Mouse (Mus musculus) olfactory bulb, adult 2 months (tissue): ENCODE results near the gene H2-DMa. TPM values are rescaled to one million over a fixed set of nuclear protein-coding genes. Genes with fewer than 3 reads are reported as not detected.
A peak's percentile ranks its signal among the peaks of the same experiment; 100 is the strongest.

Source experiments
- H3K27ac ChIP-seq: fragments of 200-500 bp; 2 replicates; pipeline ENCODE4 v1.5.1; 2012; ENCODE audit warnings: low read depth, low read length; ENCODE audit not compliant: insufficient read depth
- H3K4me1 ChIP-seq: fragments of 200-500 bp; 2 replicates; pipeline ENCODE4 v1.6.1; 2012; ENCODE audit warnings: low read length; ENCODE audit not compliant: control insufficient read depth, insufficient read depth
- H3K4me3 ChIP-seq: fragments of 200-500 bp; 2 replicates; pipeline ENCODE4 v1.5.1; 2012; ENCODE audit warnings: mild to moderate bottlenecking, low read depth, low read length, moderate library complexity; ENCODE audit not compliant: insufficient read depth
- CTCF ChIP-seq: fragments of 200-500 bp; IDR thresholded peaks from 2 replicates; pipeline ENCODE4 v1.5.1; 2012; ENCODE audit warnings: low read depth, mild to moderate bottlenecking, low read length, moderate library complexity; ENCODE audit not compliant: insufficient read depth
- POLR2A ChIP-seq: fragments of 200-500 bp; IDR thresholded peaks from 2 replicates; pipeline ENCODE4 v1.6.1; 2012; ENCODE audit warnings: mild to moderate bottlenecking, low read depth, low read length, moderate library complexity; ENCODE audit not compliant: insufficient read depth
- WGBS: fragments of 180-500 bp; shearing (Covaris S2); methylation state at CpG from one replicate; pipeline ENCODE4 v1.1.7; 2018; 5-methylcytosine and 5-hydroxymethylcytosine counted together
- polyA plus RNA-seq: library from polyadenylated mRNA; stranded (reverse); fragments of >200 nt; gene quantifications from 2 replicates; pipeline ENCODE4 v1.2.4, GENCODE M21; 2012; ENCODE audit warnings: low replicate concordance; ENCODE audit not compliant: missing spikeins, insufficient read depth, insufficient read length

Gene H2-DMa
- polyA plus RNA-seq, 1 experiment, result not detected

- Histone ChIP-seq H3K4me3 (no peak overlapping the region), H3K4me1 (peaks cover 4% of the 10 kb centered on the region), H3K27ac (no peak overlapping the region)
- TF ChIP-seq POLR2A, result no peak
- TF ChIP-seq CTCF, result no peak
- 42% methylated on average over 5 of the region's 5 CpGs for WGBS
Measured at GRCm38 (mm10) chr17:34099531-34099930, 19.8 kb upstream of the H2-DMa start.

GRCm38 (mm10) chr17:34101185-34101584 lies 18.2 kb upstream of the H2-DMa start:
- Histone ChIP-seq H3K4me3 (no peak overlapping the region), H3K4me1 (peaks cover 4% of the 10 kb centered on the region), H3K27ac (no peak overlapping the region)
- WGBS, result 32% methylated on average over 5 of the region's 5 CpGs
- TF ChIP-seq CTCF (no peak; the same call in 1 of the 2 replicates), POLR2A (no peak)

DNA sequence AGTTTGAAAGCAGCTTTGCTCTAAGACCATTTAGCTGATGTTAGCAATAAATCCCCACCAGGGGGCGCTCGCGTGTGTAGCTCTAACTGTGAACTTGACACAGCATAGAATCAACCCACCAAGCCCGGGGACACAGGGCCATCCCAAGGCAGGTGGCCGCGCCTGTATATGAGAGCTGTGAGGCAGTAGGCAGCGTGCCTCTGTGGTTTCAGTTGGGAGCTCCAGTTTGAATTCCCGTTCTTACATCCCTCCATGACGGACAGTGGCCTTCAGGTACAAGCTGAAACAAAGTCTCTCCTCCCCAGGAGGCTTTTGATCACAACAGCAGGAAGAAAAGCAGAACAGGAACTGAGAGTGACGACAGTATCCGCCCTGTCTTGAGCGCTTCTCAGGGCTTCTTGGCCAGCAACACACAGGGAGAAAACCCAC lies 17.7 kb upstream of the H2-DMa start:
- no peak overlapping the region for H3K27ac ChIP-seq
- TF ChIP-seq CTCF (no peak), POLR2A (no peak)
- H3K4me1 ChIP-seq, result peaks cover 4% of the 10 kb centered on the region
- 5% methylated on average over 12 of the region's 12 CpGs for WGBS
- peak overlapping the region; percentile 19; the same call in 1 of the 2 replicates for H3K4me3 ChIP-seq

GRCm38 (mm10) chr17:34102831-34103230 lies 16.5 kb upstream of the H2-DMa start:
- H3K27ac ChIP-seq, result no peak overlapping the region
- peaks cover 4% of the 10 kb centered on the region for H3K4me1 ChIP-seq
- 76% methylated on average over 6 of the region's 6 CpGs for WGBS
- H3K4me3 ChIP-seq, result no peak overlapping the region
- no peak for TF ChIP-seq POLR2A
- TF ChIP-seq CTCF, result no peak

DNA sequence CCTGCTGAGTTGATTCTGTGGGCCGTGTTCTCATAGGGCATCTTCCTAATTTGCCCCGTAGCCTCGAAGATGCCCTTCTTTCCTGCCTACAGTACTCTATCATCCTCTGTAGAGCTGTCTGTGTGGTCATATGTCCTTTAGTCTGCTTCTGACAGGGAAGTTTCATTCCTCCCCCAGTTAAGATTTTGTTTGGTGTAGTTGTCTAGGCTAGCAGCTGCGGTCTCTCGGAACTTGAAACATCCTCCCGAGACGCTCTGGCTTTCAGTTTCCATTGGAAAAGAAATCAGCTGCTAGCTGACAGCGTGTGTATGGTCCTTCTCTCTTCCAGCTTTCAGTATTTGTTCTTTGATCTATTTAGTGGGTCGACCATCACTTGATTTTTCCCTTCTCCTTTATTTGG lies 14.5 kb upstream of the H2-DMa start:
- 88% methylated on average over 9 of the region's 9 CpGs for WGBS
- H3K4me1 ChIP-seq, result peaks cover 4% of the 10 kb centered on the region
- no peak overlapping the region for H3K27ac ChIP-seq
- H3K4me3 ChIP-seq, result no peak overlapping the region
- TF ChIP-seq POLR2A (no peak), CTCF (no peak)

DNA sequence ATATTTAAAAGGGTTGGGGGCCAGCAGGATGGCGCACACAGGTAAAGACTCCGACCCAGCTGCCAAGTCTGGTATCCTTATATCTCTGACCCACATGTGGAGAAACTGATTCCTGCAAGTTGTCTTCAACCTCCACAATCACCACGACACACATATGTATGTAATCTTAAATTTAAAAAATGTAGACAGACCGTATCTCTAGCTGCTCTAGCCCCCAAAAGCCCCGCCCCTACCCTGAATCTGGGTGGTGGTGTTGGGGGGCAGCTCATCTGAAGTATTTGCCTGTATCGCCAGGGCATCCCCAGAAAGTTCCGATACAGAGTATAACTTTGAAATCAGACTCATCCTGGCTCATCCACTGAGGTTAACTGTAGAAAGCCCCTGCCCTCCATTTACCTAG lies 12.8 kb upstream of the H2-DMa start:
- H3K4me1 ChIP-seq, result peaks cover 5% of the 10 kb centered on the region
- 90% methylated on average over 7 of the region's 7 CpGs for WGBS
- TF ChIP-seq POLR2A, result no peak
- TF ChIP-seq CTCF, result no peak

DNA sequence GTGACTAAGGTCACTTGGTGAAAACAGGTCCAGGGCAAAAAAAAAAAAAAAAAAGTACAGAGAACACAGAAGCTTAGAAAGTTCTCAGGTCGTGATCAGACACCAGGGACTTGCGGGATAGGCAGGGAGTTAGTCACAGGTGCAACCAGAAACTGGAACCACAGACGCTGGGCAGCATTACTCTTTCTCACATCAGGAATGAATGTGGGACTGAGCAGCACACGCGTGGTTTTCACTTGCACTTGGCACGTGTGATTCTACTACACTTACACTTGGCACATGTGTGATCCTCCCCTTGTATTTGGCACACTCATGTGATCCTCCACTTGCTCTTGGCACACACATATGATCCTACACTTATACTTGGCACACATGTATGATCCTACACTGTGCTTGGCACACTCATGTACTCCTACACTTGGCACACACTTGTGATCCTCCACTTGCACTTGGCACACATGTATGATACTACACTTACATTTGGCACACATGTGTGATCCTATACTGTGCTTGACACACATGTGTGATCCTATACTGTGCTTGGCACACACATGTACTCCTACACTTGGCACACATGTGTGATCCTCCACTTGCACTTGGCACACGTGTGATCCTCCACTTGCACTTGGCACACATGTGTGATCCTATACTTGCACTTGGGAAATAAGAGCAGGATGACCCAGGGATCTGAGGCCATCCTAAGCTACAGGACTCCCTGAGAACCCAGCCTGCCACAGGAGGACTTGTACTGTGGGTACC lies 12.1 kb upstream of the H2-DMa start:
- no peak for TF ChIP-seq POLR2A
- Histone ChIP-seq H3K4me1 (0 out of 2 replicates have a peak, but pooled peaks cover 2% of the 10 kb centered on the region), H3K4me3 (no peak overlapping the region), H3K27ac (no peak overlapping the region)
- 79% methylated on average over 7 of the region's 7 CpGs for WGBS

More for the DNA sequence above, 12.8 kb upstream of the H2-DMa start:
- Histone ChIP-seq H3K27ac (no peak overlapping the region), H3K4me3 (no peak overlapping the region)

DNA sequence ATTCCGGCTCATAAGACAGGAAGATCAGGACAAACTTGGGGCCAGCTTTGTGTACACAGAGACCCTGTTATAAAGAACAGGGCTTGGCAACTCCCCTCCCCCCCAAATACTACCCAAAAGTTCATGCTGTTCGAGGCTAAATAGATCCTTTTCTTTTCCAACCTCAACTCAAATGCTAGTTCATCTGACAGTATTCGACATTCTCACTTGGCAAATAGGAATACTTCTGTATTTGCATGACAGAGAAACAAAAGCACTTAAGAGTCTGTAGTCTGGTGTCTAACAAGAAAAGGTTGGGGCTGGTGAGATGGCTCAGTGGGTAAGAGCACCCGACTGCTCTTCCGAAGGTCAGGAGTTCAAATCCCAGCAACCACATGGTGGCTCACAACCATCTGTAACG lies 10.9 kb upstream of the H2-DMa start:
- 0 out of 2 replicates have a peak, but pooled peaks cover 2% of the 10 kb centered on the region for H3K4me1 ChIP-seq
- whole genome bisulfite sequencing, result 73% methylated on average over 5 of the region's 6 CpGs

DNA sequence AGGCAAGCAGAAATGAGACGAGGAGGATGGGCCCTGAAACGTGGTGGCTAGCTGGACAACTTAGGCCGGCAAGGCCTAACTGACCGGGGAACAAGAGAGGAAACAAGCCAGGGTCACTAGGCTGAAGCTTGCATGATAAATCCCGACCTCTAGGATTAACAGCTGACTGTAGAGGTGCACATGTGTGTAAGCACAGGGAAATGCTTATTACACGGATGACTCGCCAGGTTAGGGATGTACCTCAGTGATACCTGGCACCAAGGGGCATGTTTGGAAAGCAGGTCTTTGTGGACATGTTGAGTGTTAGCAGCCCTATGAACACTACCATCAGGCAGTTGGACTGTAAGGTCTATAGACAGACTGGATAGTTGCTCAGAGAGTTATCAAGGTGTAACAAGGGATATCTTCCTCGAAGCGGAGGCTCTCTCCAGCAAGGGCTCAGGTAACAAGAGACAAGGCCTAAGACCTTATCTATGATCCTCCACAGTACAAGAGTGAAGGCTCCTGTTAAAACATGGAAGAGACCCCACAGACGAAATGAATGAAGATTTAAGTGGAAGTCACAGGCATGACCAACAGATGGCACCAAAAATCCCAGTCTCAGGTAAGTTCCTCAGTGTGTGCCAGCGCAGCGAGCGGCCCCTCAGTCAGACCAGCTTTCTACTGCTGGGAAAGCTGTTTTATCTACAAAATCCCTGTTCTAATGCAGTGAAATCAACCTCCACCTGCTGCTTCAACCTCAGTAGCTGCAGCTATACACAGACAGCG lies 10.1 kb upstream of the H2-DMa start:
- Histone ChIP-seq H3K4me1 (0 out of 2 replicates have a peak, but pooled peaks cover 2% of the 10 kb centered on the region), H3K27ac (no peak overlapping the region), H3K4me3 (no peak overlapping the region)
- TF ChIP-seq POLR2A, result no peak
- TF ChIP-seq CTCF, result no peak
- 69% methylated on average over 14 of the region's 14 CpGs for WGBS

More for the DNA sequence above, 10.9 kb upstream of the H2-DMa start:
- Histone ChIP-seq H3K27ac (no peak overlapping the region), H3K4me3 (no peak overlapping the region)
- no peak for TF ChIP-seq CTCF
- no peak for TF ChIP-seq POLR2A
